Mouse (Mus musculus): ENCODE results near the gene Zfp174. TPM values are rescaled to one million over a fixed set of nuclear protein-coding genes. Genes with fewer than 3 reads are reported as not detected.
A peak's percentile ranks its signal among the peaks of the same experiment; 100 is the strongest.
"Not testable (repeated sequence)": the region's sequence is repeated elsewhere in the genome, so short reads cannot be mapped to it uniquely, and the experiment has no call there.

The Zfp174 gene
- 0.92 and 0.94 TPM in 2 replicates for polyA plus RNA-seq (2015; fragmentation: Nextera tagmentation; extraction: Ambion mirVana)

DNA sequence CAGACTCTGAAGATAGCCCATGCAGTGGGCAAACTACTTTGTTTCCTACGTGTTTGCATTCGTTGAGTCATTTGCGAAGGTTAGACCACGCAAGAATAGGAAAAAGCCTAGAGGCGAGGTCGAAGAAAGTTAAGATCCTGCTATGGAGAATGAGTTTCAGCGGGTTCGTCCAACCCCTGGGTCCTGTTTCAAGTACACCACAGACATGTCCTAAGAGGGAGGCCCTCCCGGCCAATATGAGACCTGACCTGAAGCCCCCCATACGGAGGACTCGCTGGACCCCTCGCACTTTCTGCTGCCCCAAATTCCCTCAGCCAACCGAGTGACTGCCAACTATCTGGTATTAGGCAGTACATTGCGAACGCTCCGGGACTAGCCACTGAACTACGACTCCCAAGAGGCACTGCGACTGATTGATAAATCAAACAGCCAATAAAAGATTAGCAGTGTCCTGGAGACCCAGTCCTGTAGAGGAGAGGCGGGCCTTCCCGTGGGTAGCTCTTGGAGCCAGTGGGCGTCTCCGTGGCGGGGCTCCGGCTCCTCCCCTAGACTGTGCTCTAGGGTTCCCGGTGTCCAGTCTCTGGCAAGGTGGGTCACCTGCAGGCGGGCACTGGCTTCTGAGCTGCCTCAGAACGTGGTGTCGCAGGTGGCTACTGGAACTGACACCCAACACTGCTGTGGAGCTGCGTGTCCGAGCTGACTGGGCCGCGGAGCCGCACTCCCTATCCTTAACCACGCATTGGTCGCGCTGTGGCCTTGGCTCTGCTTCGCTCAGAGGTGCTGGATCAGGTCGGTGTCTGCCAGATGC is at the start of gene Zfp174:
TSS of gene Zfp174 (plus strand) at position 558 of the 808 bp plus-strand sequence.
- Histone ChIP-seq H3K27me3 (replicated peaks) (no peaks in the 10 kb centered on the region), H3K4me3 (peak within 1 kb of the TSS; percentile 68), H3K4me2 (peak within 1 kb of the TSS; percentile 79), H3K9ac (peak within 1 kb of the TSS; percentile 82), H3K4me1 (peaks cover 11% of the 10 kb centered on the region), H3K9me3 (no peaks in the 10 kb centered on the region), H3K36me3 (no peaks in the 10 kb centered on the region), H3K27ac (replicated peaks) (no peak within 1 kb of the TSS)
- 3% methylated on average over 38 of the region's 38 CpGs for WGBS
- ATAC-seq (ENCODE audit: extremely low read depth, insufficient number of reproducible peaks, low FRiP score, low TSS enrichment): peak; percentile 100

DNA sequence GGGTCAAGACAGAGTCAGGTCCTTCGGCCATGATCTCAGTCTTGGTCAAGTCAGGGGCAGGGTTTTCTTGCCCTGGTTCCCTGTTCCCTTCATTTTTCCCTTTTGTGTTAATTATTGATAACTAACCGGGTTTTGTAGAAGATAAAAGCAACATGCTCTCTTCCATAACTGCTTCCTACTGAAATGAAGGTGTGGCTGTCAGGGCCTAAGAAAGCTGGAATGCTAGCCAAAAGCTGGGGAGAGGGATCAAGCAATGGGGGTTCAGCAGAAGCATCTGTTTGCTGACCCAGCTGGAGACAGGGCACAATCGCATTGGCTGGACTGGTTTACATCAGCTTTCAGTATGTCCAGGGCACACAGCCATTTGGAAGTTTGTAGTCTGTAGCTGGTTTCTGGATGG is 38.9 kb upstream of the Zfp174 start:
- H3K4me1 ChIP-seq: no peaks in the 10 kb centered on the region
- H3K27ac ChIP-seq (replicated peaks): no peak overlapping the region
- H3K4me2 ChIP-seq: no peak overlapping the region
- H3K27me3 ChIP-seq (replicated peaks): no peaks in the 10 kb centered on the region
- no peak for ATAC-seq (ENCODE audit: extremely low read depth, insufficient number of reproducible peaks, low FRiP score, low TSS enrichment)
- peaks cover 9% of the 10 kb centered on the region; the same call in 1 of the 2 replicates for H3K9me3 ChIP-seq
- 74% methylated on average over 3 of the region's 3 CpGs for WGBS
- H3K9ac ChIP-seq: no peak overlapping the region
- no peaks in the 10 kb centered on the region for H3K36me3 ChIP-seq
- no peak overlapping the region for H3K4me3 ChIP-seq

DNA sequence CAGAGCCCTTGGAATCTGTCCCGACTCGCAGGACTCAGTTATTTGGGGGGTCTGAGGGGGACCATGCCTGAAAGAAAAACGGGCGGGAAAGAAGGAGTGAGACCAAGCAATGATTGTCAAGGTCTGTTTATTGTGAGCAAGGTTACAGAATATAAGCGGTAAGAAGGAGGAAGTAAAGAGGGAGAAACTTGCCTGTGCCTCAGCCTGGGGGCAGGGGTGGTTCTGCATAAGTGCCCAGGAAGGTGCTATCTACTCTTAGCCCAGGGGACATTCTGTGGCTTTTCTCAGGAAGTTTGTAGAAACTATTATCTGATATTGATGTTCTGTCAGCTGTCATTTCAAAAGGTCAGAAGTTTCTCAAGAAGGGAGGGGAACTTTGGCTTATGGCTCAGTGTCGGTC is 32.4 kb upstream of the Zfp174 start:
- not testable (repeated sequence) for H3K4me2 ChIP-seq; H3K9ac ChIP-seq; ATAC-seq (ENCODE audit: extremely low read depth, insufficient number of reproducible peaks, low FRiP score, low TSS enrichment); H3K9me3 ChIP-seq; H3K27ac ChIP-seq (replicated peaks); H3K27me3 ChIP-seq (replicated peaks); H3K4me1 ChIP-seq; H3K36me3 ChIP-seq; H3K4me3 ChIP-seq
- 70% methylated on average over 6 of the region's 6 CpGs for WGBS

DNA sequence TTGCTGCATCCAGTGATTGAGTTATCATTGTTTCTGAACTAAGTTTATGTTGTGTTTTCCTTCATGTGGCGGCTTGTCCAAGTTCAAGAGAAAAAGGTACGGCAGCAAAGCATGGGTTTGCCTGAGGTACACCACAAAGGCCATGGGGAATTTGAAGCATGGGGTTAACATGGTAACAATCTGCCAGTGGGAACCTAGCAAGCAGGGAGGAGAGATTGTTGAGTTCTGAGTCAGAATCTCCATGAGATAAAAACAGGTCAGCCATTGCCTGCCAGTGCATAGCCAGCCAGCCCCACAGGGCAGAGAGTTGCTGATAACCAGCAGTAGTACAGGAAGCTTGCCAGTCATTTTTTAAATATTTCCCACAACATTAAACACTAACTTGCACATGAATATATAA is 26.9 kb upstream of the Zfp174 start:
- H3K27me3 ChIP-seq (replicated peaks): no peaks in the 10 kb centered on the region
- no peaks in the 10 kb centered on the region for H3K9me3 ChIP-seq
- WGBS: 61% methylated on average over 2 of the region's 2 CpGs
- no peak overlapping the region for H3K27ac ChIP-seq (replicated peaks)
- H3K36me3 ChIP-seq: no peaks in the 10 kb centered on the region
- H3K9ac ChIP-seq: no peak overlapping the region
- no peak overlapping the region for H3K4me3 ChIP-seq
- no peak for ATAC-seq (ENCODE audit: extremely low read depth, insufficient number of reproducible peaks, low FRiP score, low TSS enrichment)
- H3K4me1 ChIP-seq: peaks cover 5% of the 10 kb centered on the region; the same call in 1 of the 2 replicates
- no peak overlapping the region for H3K4me2 ChIP-seq

DNA sequence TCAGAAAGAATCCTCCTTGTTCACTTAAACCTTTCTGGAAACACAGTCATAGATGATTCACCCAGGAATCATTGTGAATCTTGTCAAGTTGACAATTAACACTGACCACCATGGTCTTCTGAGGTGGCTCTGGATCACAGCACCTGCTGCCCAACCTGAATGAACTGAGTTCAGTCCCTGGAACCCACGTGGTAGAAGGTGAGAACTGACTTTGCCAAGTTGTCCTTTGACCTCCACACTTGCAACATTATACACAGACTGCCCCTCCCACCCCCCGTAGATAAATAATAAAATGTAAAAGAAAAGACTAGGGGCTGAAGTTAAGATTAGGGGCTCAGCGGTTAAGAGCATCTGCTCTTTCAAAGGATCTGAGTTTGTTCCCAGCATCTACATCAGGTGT is 19.0 kb upstream of the Zfp174 start:
- 53% methylated on average over 3 of the region's 3 CpGs for WGBS
- Histone ChIP-seq H3K36me3 (no peaks in the 10 kb centered on the region), H3K9ac (no peak overlapping the region), H3K9me3 (no peaks in the 10 kb centered on the region), H3K27me3 (replicated peaks) (no peaks in the 10 kb centered on the region), H3K4me3 (no peak overlapping the region), H3K4me1 (no peaks in the 10 kb centered on the region), H3K4me2 (no peak overlapping the region), H3K27ac (replicated peaks) (no peak overlapping the region)
- no peak for ATAC-seq (ENCODE audit: extremely low read depth, insufficient number of reproducible peaks, low FRiP score, low TSS enrichment)

DNA sequence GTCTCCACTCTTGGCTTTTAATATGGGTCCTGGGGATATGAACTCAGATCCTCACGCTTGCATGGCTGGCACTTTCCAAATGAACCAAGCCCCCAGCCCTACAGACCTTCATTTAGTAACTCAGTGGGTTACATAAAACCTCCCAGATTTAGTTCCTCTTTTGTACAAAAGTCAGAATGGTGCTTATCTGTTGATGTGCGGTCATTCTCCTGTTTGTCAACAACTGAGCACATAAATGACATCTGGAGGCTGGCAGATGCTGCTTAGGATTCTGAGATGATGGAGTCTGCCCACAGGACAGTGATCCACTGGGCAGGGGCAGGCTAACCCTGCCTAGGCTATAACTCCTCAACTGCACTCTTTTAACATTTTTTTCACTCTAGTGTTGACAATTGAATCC is 17.3 kb upstream of the Zfp174 start:
- H3K4me2 ChIP-seq: no peak overlapping the region
- WGBS: 55% methylated on average over 2 of the region's 2 CpGs
- no peaks in the 10 kb centered on the region for H3K9me3 ChIP-seq
- no peaks in the 10 kb centered on the region for H3K27me3 ChIP-seq (replicated peaks)
- H3K4me1 ChIP-seq: no peaks in the 10 kb centered on the region
- no peak overlapping the region for H3K9ac ChIP-seq
- no peak overlapping the region for H3K4me3 ChIP-seq
- no peak for ATAC-seq (ENCODE audit: extremely low read depth, insufficient number of reproducible peaks, low FRiP score, low TSS enrichment)
- H3K36me3 ChIP-seq: no peaks in the 10 kb centered on the region
- H3K27ac ChIP-seq (replicated peaks): no peak overlapping the region

DNA sequence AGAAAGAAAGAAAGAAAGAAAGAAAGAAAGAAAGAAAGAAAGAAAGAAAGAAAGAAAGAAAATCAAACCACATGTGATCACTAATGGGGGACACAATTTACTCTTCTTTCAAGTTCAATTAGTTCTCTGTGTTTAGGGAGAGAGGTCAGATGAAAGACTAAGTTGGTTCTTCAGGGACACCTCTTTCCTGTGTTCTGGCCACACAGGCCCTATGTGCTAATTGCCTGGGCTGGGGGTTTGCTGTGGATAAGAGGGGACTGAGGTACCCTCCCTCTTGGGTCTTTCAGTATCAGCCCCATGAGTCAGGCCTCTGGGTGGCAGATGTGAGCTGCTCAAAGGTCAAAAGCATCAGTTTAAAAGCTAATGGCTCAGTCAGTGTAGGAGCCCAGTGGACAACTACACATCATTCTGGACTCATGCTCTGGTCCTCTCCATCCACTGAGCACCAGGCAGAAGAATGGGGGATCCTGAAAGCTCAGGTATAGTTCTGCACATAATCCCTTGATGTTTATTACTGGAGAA is 16.4 kb upstream of the Zfp174 start, which contains the start of gene Olfr15:
TSS of gene Olfr15 (plus strand) at position 291 of the 522 bp plus-strand sequence.
- H3K27me3 ChIP-seq (replicated peaks): no peaks in the 10 kb centered on the region
- H3K36me3 ChIP-seq: no peaks in the 10 kb centered on the region
- H3K9me3 ChIP-seq: no peaks in the 10 kb centered on the region
- no peak within 1 kb of the TSS for H3K27ac ChIP-seq (replicated peaks)
- H3K9ac ChIP-seq: no peak within 1 kb of the TSS
- ATAC-seq (ENCODE audit: extremely low read depth, insufficient number of reproducible peaks, low FRiP score, low TSS enrichment): no peak
- H3K4me2 ChIP-seq: no peak within 1 kb of the TSS
- no peaks in the 10 kb centered on the region for H3K4me1 ChIP-seq
- no peak within 1 kb of the TSS for H3K4me3 ChIP-seq

DNA sequence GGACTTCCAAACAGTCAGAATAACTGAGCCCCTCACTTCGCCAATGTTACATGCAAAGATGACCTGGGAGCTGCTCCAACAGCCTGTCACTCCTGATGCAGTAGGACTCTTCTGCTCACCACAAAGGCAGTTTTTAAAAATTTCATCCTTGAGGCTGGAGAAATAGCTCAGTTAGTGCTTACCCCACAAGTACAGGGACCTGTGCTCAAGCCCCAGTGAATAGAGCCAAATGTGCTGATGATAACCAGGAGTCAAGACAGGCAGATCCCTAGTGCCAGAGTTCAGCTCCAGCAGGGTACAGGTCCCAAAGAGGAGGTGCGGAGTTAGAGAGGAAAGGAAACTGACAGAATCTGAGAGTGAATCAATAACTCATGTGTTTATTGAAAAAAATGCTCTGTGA is 11.6 kb upstream of the Zfp174 start:
- Histone ChIP-seq H3K4me1 (no peaks in the 10 kb centered on the region), H3K27me3 (replicated peaks) (peaks cover 7% of the 10 kb centered on the region; the same call in 1 of the 2 replicates), H3K4me2 (no peak overlapping the region), H3K27ac (replicated peaks) (no peak overlapping the region), H3K9ac (no peak overlapping the region), H3K9me3 (no peaks in the 10 kb centered on the region), H3K4me3 (no peak overlapping the region), H3K36me3 (no peaks in the 10 kb centered on the region)
- ATAC-seq (ENCODE audit: extremely low read depth, insufficient number of reproducible peaks, low FRiP score, low TSS enrichment): no peak
- 62% methylated on average over 2 of the region's 2 CpGs for WGBS

DNA sequence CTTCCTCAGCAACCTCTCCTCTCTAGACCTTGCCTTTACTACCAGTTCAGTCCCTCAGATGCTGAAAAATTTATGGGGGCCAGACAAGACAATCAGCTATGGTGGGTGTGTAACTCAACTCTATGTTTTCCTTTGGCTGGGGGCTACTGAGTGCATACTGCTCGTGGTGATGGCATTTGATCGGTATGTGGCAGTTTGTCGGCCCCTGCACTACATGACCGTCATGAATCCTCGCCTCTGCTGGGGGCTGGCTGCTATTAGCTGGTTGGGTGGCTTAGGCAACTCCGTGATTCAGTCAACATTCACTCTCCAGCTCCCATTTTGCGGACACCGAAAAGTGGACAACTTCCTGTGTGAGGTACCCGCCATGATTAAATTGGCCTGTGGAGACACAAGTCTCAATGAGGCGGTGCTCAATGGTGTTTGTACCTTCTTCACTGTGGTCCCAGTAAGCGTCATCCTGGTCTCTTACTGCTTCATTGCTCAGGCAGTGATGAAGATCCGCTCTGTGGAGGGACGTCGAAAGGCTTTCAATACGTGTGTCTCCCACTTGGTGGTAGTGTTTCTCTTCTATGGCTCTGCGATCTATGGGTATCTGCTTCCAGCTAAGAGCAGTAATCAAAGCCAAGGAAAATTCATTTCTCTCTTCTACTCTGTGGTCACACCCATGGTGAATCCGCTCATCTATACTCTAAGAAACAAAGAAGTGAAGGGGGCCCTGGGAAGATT is 7.7 kb upstream of the Zfp174 start:
- Histone ChIP-seq H3K9me3 (no peaks in the 10 kb centered on the region), H3K4me3 (no peak overlapping the region), H3K36me3 (no peaks in the 10 kb centered on the region), H3K27me3 (replicated peaks) (peaks cover 7% of the 10 kb centered on the region; the same call in 1 of the 2 replicates), H3K9ac (no peak overlapping the region), H3K4me1 (no peaks in the 10 kb centered on the region), H3K27ac (replicated peaks) (no peak overlapping the region), H3K4me2 (no peak overlapping the region)
- ATAC-seq (ENCODE audit: extremely low read depth, insufficient number of reproducible peaks, low FRiP score, low TSS enrichment): no peak
- WGBS: 44% methylated on average over 17 of the region's 17 CpGs

DNA sequence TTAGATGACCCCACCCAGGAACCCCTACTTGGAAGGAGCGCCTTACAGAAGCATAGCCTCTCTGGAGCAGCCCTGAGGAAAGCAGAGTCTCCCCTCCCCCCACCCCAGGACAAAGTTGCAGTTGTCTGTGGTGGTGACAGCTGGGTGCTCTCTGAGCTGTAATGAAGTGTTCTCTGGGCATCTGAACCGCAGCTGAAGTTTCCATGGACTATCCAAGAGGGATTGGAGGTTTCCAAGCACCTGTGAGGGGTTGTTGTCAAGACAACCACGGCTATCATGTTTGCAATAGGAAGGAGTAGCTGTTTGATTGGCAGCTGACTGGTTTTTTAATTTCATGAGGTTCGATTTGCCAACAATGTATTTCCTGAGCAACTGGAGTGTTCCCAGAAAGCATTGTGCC is 4.1 kb upstream of the Zfp174 start:
- H3K4me1 ChIP-seq: peaks cover 9% of the 10 kb centered on the region
- H3K9me3 ChIP-seq: no peaks in the 10 kb centered on the region
- peaks cover 7% of the 10 kb centered on the region; the same call in 1 of the 2 replicates for H3K27me3 ChIP-seq (replicated peaks)
- no peak overlapping the region for H3K4me2 ChIP-seq
- H3K4me3 ChIP-seq: no peak overlapping the region
- H3K9ac ChIP-seq: no peak overlapping the region
- 35% methylated on average over 4 of the region's 4 CpGs for WGBS
- ATAC-seq (ENCODE audit: extremely low read depth, insufficient number of reproducible peaks, low FRiP score, low TSS enrichment): no peak
- no peaks in the 10 kb centered on the region for H3K36me3 ChIP-seq
- H3K27ac ChIP-seq (replicated peaks): no peak overlapping the region

DNA sequence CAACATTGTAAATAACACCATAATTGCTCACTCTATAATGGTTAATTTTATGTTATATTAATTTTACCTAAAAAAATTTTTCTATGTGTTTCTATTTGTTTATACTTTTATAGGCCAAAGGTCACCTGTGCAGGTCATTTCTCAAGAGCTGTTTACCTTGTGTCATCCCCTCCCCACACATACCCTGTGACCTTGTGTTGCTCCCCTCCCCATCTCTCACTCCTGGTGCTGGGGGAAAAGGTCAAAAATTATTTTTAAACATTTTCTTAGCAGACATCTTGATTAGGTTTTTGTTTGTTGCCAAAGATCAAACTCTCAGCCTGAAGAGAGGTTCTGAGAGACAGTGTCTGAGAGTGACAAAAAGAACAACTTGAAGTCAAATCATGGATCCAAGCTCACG is 3.3 kb upstream of the Zfp174 start:
- no peak overlapping the region for H3K4me2 ChIP-seq
- no peak overlapping the region for H3K27ac ChIP-seq (replicated peaks)
- H3K27me3 ChIP-seq (replicated peaks): peaks cover 6% of the 10 kb centered on the region; the same call in 1 of the 2 replicates
- no peaks in the 10 kb centered on the region for H3K9me3 ChIP-seq
- ATAC-seq (ENCODE audit: extremely low read depth, insufficient number of reproducible peaks, low FRiP score, low TSS enrichment): no peak
- no peak overlapping the region for H3K9ac ChIP-seq
- 55% methylated on average over 1 of the region's 1 CpGs for WGBS
- H3K36me3 ChIP-seq: no peaks in the 10 kb centered on the region
- peaks cover 11% of the 10 kb centered on the region for H3K4me1 ChIP-seq
- no peak overlapping the region for H3K4me3 ChIP-seq
